Mouse (Mus musculus) embryo, embryonic 9.5 days (tissue): Measurements from ENCODE around the gene Mtg2.
A peak's percentile ranks its signal among the peaks of the same experiment; 100 is the strongest.

Experiments used
- DNase-seq: peaks from one replicate; pipeline ENCODE4 v3.0.0-alpha.2; 2017; ENCODE audit errors: extremely low spot score

Gene Mtg2

DNA sequence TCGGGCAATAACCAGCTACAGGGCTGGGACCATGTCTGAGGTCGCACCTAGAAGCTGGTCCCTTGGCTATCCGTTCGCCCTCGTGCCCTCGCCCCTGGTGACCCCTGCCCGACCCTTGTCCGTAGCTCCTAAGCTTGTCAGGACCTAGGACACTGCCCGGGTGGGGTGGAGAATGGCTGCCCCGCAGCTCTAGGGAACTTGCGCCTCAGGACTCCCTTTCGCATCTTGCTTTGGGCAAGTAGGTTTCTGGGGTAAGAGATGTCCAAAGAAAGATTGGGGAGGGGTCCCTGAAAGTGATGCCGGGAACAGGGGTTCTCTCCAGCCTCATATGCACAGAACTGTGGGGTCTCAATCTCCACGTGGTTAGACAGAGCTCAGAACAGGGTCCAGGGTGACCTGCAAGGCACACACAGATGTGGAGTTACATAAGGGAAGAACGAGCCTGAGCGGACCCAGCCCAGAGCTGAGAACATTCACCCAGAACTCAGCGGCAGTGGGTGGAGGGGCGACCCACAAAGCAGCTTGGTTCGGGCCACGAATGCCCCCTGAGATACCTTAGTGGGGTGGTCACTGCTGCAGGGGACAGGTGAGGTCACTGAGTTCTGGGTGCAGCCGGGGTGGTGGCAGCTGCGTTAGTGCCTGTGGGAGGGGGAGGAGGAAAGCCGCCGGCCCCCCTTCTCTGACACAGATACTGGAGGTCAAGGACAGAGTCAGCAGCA is 34.4 kb downstream of the Mtg2 start:
- DNase-seq: peak; percentile 16

DNA sequence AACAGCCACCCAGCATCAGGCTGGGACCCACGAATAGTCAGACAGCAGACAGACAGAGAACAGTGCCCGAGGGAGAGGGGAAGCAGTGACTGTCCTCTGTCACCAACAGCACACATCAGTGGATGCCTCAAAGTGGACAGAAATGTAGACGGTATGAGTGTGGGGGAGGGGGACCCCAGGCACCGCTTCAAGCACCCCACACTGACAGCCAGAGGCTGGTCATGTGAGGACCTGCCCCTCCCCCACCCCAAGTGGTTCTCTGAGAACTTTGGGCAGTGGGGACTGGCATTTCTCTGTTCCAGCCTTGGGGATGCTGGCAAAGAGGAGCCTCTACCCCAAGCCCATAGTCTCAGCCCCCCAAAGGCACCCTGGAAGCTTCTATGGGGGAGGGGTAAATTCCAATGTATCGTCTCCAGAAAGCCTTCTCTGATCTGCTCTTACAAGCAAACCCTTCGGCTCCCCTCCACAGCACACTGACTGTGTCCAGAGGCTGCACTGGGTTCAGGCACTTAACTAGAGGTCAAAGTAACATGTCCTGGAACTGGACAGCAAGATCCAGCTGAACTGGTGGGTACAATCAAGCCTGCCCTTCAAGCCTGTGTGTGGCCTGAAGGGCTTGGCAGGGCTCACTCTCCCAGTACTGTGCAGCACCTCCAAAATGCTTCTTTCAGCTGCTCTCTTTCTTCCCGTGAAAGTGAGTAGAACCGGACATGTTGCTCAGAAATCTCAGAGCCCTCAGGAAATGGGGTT is 35.2 kb downstream of the Mtg2 start:
- DNase-seq: no peak

DNA sequence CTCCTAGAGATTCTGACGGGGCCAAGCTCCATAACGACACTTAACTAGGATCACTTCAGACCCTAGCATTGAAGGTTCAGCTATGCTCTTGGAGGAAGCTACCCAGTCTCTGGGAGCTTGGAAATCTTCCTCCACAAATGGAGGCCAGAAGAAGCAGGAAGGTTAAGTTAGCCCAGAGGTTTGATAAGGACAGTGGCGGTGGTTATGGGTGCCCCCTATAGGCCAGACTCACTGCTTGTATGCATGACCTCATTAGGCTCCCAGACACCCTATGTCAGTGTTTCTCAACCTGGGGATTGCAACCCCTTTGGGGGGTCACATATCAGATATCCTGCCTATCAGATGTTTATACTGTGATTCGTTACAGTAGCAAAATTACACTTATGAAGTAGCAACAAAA is 36.7 kb downstream of the Mtg2 start:
- no peak for DNase-seq

DNA sequence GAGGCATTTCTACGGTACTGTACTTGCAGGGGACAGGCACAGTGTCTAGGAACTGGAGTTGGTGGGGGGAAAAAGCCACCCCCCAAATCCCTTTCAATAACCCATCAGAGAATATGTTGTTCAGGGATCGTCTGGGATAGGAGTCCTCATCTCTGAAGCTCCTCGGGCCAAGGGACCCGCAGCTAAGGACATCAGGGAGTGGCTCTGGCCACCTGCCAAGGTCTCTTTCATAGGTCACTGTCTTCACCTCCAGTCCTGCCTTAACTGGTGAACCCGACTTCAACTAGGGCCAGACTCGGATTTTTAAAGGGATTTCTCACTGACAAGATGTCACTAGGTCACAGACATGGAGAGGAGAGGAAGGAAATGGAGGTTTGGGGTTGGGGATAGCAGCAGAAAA is 37.9 kb downstream of the Mtg2 start:
- no peak for DNase-seq

DNA sequence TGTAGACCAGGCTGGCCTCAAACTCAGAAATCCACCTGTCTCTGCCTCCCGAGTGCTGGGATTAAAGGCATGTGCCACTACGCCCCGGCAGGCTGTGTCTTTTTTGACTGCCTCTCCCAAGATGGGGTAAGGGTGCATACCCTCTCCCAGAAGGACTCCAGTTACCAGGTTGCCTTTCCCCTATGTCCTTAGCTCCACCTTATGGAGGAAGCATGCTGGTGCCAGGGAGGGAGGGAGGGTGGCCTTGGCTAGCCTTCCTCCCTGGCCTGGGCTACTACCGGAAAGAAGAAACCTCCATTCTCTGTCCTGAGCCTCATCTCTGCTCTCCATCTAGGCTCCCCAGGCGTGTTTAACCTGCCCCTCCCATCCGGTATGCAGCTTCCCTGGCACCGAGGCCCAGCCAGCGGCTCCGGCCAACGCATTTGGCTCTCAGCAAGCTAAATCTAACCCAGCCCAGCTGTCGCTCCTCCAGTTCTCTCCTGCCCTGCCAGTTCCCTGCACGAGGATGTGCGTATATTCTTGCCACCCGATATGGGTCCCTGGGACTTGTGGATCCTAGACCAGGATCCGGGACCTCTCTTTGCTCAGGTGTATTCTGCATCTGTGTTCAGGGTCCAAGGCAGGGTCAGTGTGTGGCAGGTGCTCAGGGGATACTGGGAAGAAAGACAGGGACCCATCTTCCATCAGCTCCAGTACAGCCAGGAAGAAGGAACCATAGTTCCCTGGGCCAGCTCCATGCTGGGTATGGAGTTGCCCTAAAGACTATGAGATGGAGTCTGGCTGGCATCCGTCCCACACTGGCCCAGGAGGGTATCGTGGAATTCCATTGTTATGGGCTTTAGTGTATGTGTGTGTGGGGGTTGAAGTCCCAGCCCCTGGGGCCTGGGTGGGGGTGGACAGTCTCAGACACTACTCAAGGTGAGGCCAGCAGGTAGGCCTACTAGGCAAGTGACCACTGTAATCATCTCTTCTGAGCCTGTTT is 43.8 kb downstream of the Mtg2 start:
- DNase-seq: no peak

DNA sequence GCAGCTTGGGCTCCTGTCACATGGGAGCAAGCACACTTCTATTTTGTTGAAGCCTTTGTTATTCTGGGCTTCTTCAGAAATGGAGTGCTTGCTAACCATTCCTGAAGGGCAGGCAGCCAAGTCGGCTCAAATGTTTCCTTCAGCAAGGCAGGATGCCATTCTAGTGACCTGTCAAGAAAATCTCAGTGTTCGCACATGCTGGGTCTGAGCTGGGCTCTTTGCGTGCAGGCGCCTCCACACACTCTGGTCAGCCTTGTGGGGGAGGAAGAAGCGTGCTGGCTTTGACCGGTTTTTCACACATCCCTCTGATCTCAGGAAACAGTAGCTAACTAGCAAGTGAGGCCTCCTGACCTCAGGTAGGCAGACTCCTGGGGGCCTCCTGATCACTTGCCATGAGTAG is 44.9 kb downstream of the Mtg2 start:
- no peak for DNase-seq

DNA sequence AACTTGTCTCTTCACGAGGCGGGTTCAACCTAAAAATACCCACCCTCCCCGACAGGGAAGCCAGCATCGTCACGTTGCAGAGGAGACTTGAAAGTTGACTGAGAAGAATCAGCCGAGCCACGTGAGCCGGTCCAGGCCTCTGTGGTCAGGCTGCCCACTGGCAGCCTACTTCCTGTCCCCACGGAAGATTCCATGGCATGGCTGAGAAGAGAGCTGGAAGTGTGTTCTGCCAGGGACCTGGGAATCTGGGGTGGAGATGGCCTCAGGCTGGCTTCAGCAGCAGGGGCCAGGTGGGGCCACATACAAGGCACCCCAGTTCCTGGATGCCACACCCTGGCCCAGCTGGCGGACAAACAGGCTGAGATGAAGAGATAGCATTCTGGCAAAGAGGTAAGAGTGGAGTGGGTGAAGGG is 45.7 kb downstream of the Mtg2 start:
- no peak for DNase-seq

DNA sequence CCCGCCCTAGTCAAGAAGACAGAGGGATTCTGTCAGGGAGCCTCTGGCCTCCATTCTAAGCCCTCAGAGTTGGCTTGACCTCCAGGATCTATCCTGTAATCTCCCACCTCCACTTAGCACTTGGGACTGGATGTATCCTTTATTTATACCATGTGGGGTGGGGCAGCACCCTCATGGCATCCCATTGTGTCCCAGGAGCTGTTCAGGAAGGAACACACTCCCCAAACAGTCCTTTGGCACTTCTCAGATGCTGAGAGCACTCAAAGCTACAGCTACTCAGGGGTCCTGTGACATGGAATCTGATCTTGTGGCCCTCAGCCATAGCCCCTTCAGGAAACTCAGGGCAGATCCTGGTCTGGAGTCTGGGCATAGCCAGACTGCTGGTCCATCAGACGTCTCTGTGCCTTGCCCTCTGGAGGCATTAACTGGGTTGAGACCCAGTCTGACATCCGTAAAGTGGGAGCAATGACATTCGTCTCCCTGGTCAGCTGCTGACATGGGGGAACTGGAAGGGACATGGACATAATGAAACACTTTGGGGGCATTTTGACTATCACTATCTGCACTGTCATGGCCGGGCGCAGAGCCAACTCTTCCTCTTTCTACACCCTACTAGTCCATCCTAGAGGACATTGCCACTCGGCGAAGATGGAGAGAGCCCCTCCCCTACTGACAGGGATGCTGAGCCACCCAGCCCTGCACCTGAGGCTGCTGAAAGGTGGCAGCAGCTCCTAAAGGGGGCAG is 46.5 kb downstream of the Mtg2 start:
- no peak for DNase-seq

DNA sequence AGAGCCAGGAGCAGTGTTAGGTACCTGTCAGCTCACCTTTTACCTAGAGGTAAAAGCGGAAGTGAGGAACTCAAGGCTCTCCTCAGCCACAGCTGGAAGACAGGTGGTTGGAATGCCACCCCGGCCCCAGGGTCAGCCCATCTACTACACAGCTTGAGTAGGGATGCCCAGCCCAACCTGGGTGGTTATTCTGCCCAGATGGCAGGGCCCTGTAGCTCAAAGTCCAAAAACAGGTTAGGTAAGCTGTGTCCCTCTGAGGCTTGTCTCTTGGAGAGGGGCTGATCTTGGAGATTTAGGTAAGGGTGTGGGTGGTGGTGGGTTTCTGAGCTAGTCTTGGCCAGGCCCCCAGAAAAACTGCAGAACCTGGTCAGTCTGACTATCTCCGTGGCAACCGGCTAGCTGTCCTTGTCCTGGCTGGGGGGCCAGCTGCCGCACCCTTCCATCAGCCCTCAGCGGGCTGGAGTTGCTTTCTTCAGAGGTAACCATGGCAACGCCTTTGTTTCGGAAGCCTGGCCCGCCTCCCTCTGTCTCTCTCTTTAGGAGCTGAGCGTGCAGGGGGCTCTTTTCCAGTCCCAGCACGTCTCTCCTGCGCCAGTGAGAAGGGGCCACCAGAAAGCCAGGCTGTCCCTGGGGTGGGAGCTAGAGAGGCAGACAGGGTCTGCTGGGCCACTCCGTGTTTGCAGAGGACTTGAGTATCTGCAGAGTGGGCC is 47.3 kb downstream of the Mtg2 start:
- DNase-seq: peak; percentile 72

DNA sequence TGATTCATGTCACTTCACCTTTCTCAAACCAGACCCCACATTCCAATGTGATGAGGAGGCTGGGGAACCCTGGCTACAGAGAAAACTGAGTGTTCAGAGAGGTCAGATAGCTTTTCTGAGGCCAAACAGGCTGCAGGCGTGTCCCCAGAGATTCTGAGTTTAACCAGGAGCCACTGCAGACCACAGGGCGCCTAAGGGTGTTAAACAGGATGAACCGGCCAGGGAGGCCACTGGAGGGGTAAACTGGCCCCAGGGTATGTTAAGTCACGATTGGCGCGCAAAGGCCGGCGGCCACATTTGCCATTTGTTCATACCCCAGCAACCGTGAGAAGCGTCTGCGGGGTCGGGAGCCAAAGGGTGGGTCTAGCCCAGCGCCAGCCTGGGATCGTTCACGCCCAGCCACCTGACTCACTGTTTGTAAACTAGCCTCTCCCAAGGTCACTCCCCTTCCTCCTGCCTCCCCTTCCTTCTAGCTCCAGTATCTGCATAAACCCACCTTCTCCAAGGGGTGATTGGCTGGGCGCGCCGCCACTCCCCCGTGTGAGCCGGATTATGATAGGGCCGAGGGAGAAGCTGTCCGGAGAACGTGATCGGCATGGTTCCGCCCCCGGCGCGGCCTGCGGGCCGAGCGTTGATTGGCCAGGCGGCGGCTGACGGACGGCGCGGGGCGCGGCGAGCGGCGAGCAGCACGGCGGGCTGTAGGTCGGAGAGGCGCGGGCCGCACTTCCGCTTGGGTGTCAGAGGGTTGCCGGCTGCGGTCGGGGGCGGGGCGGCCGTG is 48.5 kb downstream of the Mtg2 start, which contains the start of gene Osbpl2:
Gene Osbpl2, plus strand, starts transcription at position 646 of the 778 bp plus-strand sequence.
- DNase-seq: peak; percentile 99

DNA sequence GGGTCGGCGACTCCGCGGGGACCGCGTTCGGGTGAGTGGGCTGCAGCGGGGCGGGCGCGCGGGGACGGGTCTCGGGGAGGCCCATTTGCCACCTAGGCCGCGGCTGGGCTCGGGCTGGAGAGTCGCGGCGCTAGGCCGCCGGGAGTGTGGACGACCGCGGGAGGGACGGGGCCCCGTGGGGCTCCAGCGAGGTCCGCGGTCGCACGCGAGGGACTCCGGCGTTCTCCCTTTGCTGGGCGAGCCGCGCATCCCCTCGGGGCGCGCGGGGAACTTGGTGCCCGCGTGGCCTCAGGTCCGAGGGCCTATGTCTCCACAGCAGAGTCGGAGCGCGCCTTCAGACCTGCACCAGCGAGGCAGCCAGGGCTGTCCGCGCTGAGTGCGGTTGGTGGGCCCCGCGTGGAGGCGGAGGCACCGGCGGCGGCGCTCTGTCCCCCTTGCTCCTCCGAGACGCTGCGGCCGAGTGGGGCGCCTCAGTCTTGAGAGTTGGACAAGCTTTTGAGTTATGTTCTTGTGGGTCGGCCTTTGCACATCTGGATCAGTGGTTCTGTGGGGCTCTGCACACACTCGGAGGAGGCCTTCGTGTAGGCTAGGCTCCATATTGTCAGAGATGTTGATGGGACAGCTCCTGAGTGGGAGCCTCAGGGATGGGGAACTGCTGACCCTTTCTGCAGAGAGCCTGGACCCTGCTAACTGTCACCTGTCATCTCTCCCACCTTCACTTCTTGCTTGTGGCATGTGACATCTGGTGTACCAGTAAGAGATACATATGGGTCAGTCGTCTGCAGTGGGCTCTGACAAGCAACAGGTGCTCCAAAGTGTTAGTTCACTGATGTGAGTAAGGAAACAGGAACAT is 49.3 kb downstream of the Mtg2 start:
- peak; percentile 19 for DNase-seq

DNA sequence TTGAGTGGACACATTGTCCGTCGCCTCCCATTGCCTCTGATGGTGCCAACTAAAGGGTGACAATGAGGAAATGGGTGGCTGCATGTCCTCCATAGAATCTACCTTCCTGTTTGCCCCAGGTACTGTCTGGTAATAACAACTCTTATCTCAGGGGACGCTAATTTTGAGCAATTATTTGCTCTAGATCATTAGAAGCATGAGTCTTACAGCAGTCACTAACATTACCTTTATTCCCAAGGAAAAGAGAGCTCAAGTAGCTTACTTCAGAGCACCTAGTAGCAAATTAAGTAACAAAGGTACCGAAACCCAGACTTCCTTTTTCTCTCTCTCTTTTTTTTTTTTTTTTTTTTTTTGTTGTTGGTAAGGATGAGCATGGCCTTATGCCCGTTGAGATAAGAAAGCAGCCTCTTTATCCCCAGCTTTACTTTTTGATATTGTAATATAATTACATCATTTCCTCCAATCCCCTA is 49.9 kb downstream of the Mtg2 start:
- DNase-seq: no peak

DNA sequence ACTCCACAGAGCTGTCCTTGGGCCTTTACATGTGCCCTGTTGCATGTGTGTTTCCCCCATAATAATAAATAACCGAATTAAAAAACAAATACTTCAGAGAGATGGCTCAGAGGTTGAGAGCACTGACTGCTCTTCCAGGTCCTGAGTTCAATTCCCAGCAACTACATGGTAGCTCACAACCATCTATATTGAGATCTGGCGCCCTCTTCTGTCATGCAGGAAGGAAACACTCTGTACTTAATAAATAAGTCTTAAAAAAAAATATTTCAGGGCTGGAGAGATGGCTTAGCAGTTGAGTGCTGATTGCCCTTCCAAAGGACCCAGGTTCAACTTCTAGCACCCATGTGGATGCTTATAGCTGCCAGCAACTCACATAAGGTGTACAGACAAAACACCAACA is 53.8 kb downstream of the Mtg2 start:
- DNase-seq: no peak

DNA sequence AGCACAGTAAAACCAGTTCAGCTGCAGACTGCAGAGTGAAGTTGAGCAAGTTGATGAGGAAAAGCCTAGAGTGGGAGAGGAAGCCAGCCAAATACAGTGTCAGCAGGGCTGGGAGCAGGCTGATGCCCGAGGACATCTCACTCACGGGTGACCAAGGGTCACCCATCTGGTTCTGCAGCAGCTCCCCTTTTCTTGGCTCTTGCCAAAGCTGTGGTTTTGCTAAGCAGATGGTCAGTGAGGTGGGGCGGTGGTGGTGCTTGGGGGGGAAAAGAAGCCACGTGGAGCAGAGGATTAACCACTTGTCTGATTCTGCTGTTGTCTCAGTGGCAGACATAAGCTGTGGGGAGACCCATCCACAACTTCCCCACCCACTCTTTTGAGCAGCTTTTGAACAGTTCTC is 55.8 kb downstream of the Mtg2 start:
- no peak for DNase-seq

DNA sequence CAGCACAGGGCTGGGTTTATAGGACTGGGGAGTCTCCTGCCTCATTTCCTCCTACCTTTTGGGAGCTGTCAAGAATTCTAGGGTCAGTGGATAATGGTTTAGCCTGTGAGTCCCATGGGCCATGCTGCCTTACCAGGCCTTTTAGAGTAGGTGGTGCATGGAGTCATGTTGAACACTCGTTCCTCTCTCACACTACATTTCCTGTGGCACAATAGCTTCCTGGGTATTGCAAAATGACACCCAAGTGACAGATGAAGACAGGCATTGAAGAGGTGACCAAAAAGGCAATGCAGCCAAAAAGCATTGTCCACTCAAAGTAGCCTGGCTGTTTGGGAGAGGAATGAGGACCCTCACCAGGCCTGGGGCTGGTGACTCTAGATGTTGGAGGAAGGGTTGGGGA is 57.3 kb downstream of the Mtg2 start:
- no peak for DNase-seq

DNA sequence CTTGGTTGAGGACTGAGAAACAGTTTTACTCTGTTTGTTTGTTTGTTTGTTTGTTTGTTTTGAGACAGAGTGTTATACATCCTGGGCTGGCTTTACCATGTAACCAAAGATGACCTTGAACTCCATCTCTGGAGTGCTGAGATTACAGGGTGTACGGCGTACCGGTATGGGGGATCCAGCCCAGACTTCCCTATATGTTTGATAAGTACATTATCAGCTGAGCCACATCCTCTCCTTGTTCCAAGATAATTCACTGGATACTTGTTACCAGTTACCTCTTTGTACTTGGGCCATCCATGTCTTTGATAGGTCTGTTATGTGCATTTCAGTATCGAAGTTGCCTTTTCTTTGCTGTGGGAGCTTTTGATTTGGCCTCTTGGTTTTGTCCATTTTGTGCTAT is 62.8 kb downstream of the Mtg2 start:
- no peak for DNase-seq

DNA sequence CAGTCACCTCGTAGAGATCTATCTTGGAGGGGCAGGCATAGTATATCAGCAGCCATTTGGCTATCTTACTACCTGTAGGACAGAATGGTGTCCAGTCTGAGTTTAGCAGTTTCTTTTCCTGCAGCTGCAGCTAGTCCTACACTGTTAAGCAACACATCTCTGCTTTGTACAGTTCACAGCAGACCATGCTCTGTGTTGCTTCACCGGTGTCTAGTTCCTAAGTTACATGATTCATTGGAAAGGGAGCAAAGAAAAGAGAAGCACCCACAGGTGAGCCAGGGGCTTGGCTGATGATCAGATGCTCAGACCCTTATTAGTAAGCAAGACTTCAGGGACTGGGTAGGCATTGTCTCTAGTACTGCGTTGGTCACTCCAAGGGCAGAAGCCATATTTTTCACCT is 63.5 kb downstream of the Mtg2 start:
- no peak for DNase-seq

DNA sequence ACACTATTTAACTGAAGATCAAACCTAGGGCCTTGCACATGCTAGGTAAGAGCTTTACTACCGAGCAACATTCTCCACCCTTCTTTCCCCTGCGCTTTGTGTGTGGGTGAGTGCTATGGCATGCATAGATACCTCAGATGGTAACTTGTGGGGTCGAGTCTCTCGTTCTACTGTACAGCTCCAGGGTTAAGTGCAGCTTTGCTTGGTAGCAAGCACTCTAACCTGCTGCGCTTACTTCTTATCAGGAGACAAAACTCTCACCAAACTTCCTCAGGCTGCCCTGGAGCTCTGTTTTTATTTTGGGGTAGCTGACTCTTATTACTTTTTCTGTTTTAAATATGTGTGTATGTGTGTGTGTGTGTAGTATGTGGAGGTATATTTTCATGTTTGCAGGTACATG is 65.0 kb downstream of the Mtg2 start:
- DNase-seq: no peak
